In the genomic region with DNA sequence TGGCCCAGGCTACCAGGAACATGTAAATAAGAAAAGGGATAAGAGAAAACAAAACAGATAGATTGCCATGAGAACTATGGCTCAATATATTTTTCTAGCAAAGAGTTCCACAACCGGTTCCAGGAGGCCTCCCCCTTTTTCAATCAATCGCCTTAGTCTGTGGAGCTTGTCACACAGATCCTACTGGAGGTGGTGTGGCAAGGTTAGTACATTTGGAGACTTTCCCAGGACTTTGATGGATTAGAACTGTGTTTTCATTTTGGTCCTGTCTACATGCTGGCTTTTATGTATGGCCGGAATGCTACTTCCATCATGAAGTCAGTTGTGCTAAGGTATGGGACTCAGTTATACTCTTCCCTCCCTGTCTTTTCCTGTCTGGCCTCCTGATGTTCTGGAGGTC, we compare ENCODE assay signal across 33 mouse cellular contexts. TPM values are rescaled to one million over a fixed set of nuclear protein-coding genes. Genes with fewer than 3 reads are reported as not detected.
"Had no signal": no experiment of that assay in that cellular context is flagged by ENCODE, and none has a peak within 500 bp of the region (broad histone marks: within the 10 kb centered on the region; RNA-seq: fewer than 3 reads in every experiment).

No protein-coding gene starts in this region.

- H3K4me2 ChIP-seq: limb, embryonic 12.5 days; limb, embryonic 13.5 days; limb, embryonic 15.5 days; liver, embryonic 12.5 days; liver, embryonic 13.5 days; liver, embryonic 15.5 days; lung, embryonic 14.5 days; lung, embryonic 15.5 days; midbrain, embryonic 11.5 days; midbrain, embryonic 12.5 days; midbrain, embryonic 13.5 days; midbrain, embryonic 15.5 days; neural tube, embryonic 12.5 days had no signal

- H3K4me3 ChIP-seq: left cerebral cortex, adult 2 months; limb, embryonic 10.5 days; limb, embryonic 12.5 days; limb, embryonic 13.5 days; limb, embryonic 15.5 days; liver, embryonic 12.5 days; liver, embryonic 13.5 days; liver, embryonic 15.5 days; lung, embryonic 15.5 days; megakaryocyte, embryonic 14.5 days; midbrain, embryonic 10.5 days; midbrain, embryonic 12.5 days; midbrain, embryonic 13.5 days; midbrain, embryonic 15.5 days; myocyte; neural tube, embryonic 12.5 days had no signal

- ATAC-seq: liver, embryonic 12.5 days; lung, postnatal 0 days; midbrain, embryonic 13.5 days; midbrain, embryonic 15.5 days; midbrain, embryonic 16.5 days had no signal

- H3K9ac ChIP-seq: limb, embryonic 12.5 days; limb, embryonic 13.5 days; limb, embryonic 15.5 days; liver, embryonic 12.5 days; liver, embryonic 13.5 days; liver, embryonic 14.5 days; liver, embryonic 15.5 days; lung, embryonic 14.5 days; lung, embryonic 15.5 days; midbrain, embryonic 12.5 days; midbrain, embryonic 13.5 days; midbrain, embryonic 15.5 days; neural tube, embryonic 12.5 days had no signal

- DNase-seq: left cerebral cortex, postnatal 4 days; liver, embryonic 13.5 days; lung, adult 18-20 months; lung, adult 2 months; lung, embryonic 14.5 days; lung, postnatal 10 days; lung, postnatal 14 days; lung, postnatal 36 days; lung, postnatal 4 days; midbrain, embryonic 14.5 days had no signal

- H3K27me3 ChIP-seq: limb, embryonic 12.5 days; limb, embryonic 13.5 days; limb, embryonic 15.5 days; liver, embryonic 12.5 days; liver, embryonic 13.5 days; liver, embryonic 15.5 days; lung, embryonic 15.5 days; midbrain, embryonic 12.5 days; midbrain, embryonic 13.5 days; midbrain, embryonic 15.5 days; neural tube, embryonic 12.5 days had no signal

- H3K4me1 ChIP-seq: limb, embryonic 10.5 days; limb, embryonic 12.5 days; limb, embryonic 13.5 days; limb, embryonic 15.5 days; liver, embryonic 12.5 days; liver, embryonic 15.5 days; lung, embryonic 15.5 days; midbrain, embryonic 10.5 days; midbrain, embryonic 12.5 days; midbrain, embryonic 13.5 days; midbrain, embryonic 15.5 days; neural tube, embryonic 12.5 days had no signal

- H3K9me3 ChIP-seq: limb, embryonic 10.5 days; limb, embryonic 12.5 days; limb, embryonic 13.5 days; limb, embryonic 15.5 days; liver, embryonic 12.5 days; liver, embryonic 13.5 days; liver, embryonic 15.5 days; lung, embryonic 15.5 days; megakaryocyte, embryonic 14.5 days; midbrain, embryonic 10.5 days; midbrain, embryonic 12.5 days; midbrain, embryonic 13.5 days; midbrain, embryonic 15.5 days; neural tube, embryonic 12.5 days had no signal

- H3K27ac ChIP-seq: left cerebral cortex, adult 2 months; limb, embryonic 10.5 days; limb, embryonic 12.5 days; limb, embryonic 13.5 days; limb, embryonic 15.5 days; liver, embryonic 12.5 days; liver, embryonic 13.5 days; liver, embryonic 14.5 days; liver, embryonic 15.5 days; lung, embryonic 15.5 days; macrophage; midbrain, embryonic 10.5 days; midbrain, embryonic 12.5 days; midbrain, embryonic 13.5 days; midbrain, embryonic 15.5 days; neural tube, embryonic 12.5 days had no signal

RNA-seq across cellular contexts. Expression of a gene that starts 27.1 kb away (rescaled TPM):
- total RNA-seq: megakaryocyte progenitor cell, adult 5-6 weeks; megakaryocyte, adult 5-6 weeks; monocyte, adult 5-6 weeks had no signal
- polyA plus RNA-seq: macrophage had no signal
